Mouse (Mus musculus): ENCODE measurements around the gene Rhbdf1. TPM values are rescaled to one million over a fixed set of nuclear protein-coding genes. Genes with fewer than 3 reads are reported as not detected.
A peak's percentile ranks its signal among the peaks of the same experiment; 100 is the strongest.

Rhbdf1 gene
- polyA plus RNA-seq, 1 experiment from 2014 or later = 12.5 TPM

- Histone ChIP-seq H3K27ac (ENCODE audit: low read depth, low read length) (no peak overlapping the region), H3K4me2 (ENCODE audit: low read depth, low read length) (no peak overlapping the region), H3K27me3 (ENCODE audit: control insufficient read depth, insufficient read depth, low read length) (no peaks in the 10 kb centered on the region), H3K36me3 (ENCODE audit: control insufficient read depth, insufficient read depth, low read length) (no peaks in the 10 kb centered on the region), H3K4me3 (ENCODE audit: low read depth, low read length) (no peak overlapping the region), H3K9ac (replicated peaks; ENCODE audit: low read depth, low read length) (no peak overlapping the region), H3K9me3 (ENCODE audit: control insufficient read depth, low read length) (no peaks in the 10 kb centered on the region), H3K4me1 (ENCODE audit: control insufficient read depth, insufficient read depth, low read length) (no peaks in the 10 kb centered on the region)
- ATAC-seq (ENCODE audit: low read depth) = no peak
- WGBS = 95% methylated on average over 1 of the region's 1 CpGs
These were observed 43.6 kb downstream of the Rhbdf1 start for GRCm38 (mm10) chr11:32178506-32178905.

- 79% methylated on average over 4 of the region's 4 CpGs for WGBS
- Histone ChIP-seq H3K9me3 (ENCODE audit: control insufficient read depth, low read length) (no peaks in the 10 kb centered on the region), H3K4me3 (ENCODE audit: low read depth, low read length) (no peak overlapping the region), H3K4me2 (ENCODE audit: low read depth, low read length) (no peak overlapping the region), H3K9ac (replicated peaks; ENCODE audit: low read depth, low read length) (no peak overlapping the region), H3K27ac (ENCODE audit: low read depth, low read length) (no peak overlapping the region), H3K4me1 (ENCODE audit: control insufficient read depth, insufficient read depth, low read length) (no peaks in the 10 kb centered on the region), H3K36me3 (ENCODE audit: control insufficient read depth, insufficient read depth, low read length) (no peaks in the 10 kb centered on the region), H3K27me3 (ENCODE audit: control insufficient read depth, insufficient read depth, low read length) (no peaks in the 10 kb centered on the region)
- ATAC-seq (ENCODE audit: low read depth) = no peak
These were observed 55.4 kb downstream of the Rhbdf1 start for GRCm38 (mm10) chr11:32166683-32167082.

- ATAC-seq (ENCODE audit: low read depth) = peak; percentile 94
- WGBS = 13% methylated on average over 28 of the region's 28 CpGs
- Histone ChIP-seq H3K4me3 (ENCODE audit: low read depth, low read length) (peak overlapping the region; percentile 20), H3K4me2 (ENCODE audit: low read depth, low read length) (peak overlapping the region; percentile 47), H3K4me1 (ENCODE audit: control insufficient read depth, insufficient read depth, low read length) (peaks cover 2% of the 10 kb centered on the region; the same call in 1 of the 2 replicates), H3K27ac (ENCODE audit: low read depth, low read length) (peak overlapping the region; percentile 85), H3K9ac (replicated peaks; ENCODE audit: low read depth, low read length) (peak overlapping the region; percentile 64), H3K9me3 (ENCODE audit: control insufficient read depth, low read length) (no peaks in the 10 kb centered on the region), H3K27me3 (ENCODE audit: control insufficient read depth, insufficient read depth, low read length) (no peaks in the 10 kb centered on the region), H3K36me3 (ENCODE audit: control insufficient read depth, insufficient read depth, low read length) (no peaks in the 10 kb centered on the region)
These were observed 59.9 kb downstream of the Rhbdf1 start for GRCm38 (mm10) chr11:32161922-32162804.

- no peaks in the 10 kb centered on the region for H3K27me3 ChIP-seq (ENCODE audit: control insufficient read depth, insufficient read depth, low read length)
- peak overlapping the region; percentile 64 for H3K9ac ChIP-seq (replicated peaks; ENCODE audit: low read depth, low read length)
- peaks cover 4% of the 10 kb centered on the region; the same call in 1 of the 2 replicates for H3K4me1 ChIP-seq (ENCODE audit: control insufficient read depth, insufficient read depth, low read length)
- H3K4me3 ChIP-seq (ENCODE audit: low read depth, low read length) = peak overlapping the region; percentile 20
- ATAC-seq (ENCODE audit: low read depth) = peak; percentile 63
- H3K4me2 ChIP-seq (ENCODE audit: low read depth, low read length) = peak overlapping the region; percentile 47
- H3K36me3 ChIP-seq (ENCODE audit: control insufficient read depth, insufficient read depth, low read length) = no peaks in the 10 kb centered on the region
- H3K9me3 ChIP-seq (ENCODE audit: control insufficient read depth, low read length) = no peaks in the 10 kb centered on the region
- peak overlapping the region; percentile 85 for H3K27ac ChIP-seq (ENCODE audit: low read depth, low read length)
- WGBS = 5% methylated on average over 9 of the region's 9 CpGs
These were observed 60.6 kb downstream of the Rhbdf1 start for GRCm38 (mm10) chr11:32161500-32161899.

- peaks cover 4% of the 10 kb centered on the region; the same call in 1 of the 2 replicates for H3K4me1 ChIP-seq (ENCODE audit: control insufficient read depth, insufficient read depth, low read length)
- 79% methylated on average over 7 of the region's 7 CpGs for WGBS
- no peak overlapping the region for H3K9ac ChIP-seq (replicated peaks; ENCODE audit: low read depth, low read length)
- H3K9me3 ChIP-seq (ENCODE audit: control insufficient read depth, low read length) = no peaks in the 10 kb centered on the region
- no peak overlapping the region for H3K4me2 ChIP-seq (ENCODE audit: low read depth, low read length)
- no peaks in the 10 kb centered on the region for H3K36me3 ChIP-seq (ENCODE audit: control insufficient read depth, insufficient read depth, low read length)
- no peak for ATAC-seq (ENCODE audit: low read depth)
- H3K27ac ChIP-seq (ENCODE audit: low read depth, low read length) = no peak overlapping the region; the same call in 1 of the 2 replicates
- no peak overlapping the region for H3K4me3 ChIP-seq (ENCODE audit: low read depth, low read length)
- no peaks in the 10 kb centered on the region for H3K27me3 ChIP-seq (ENCODE audit: control insufficient read depth, insufficient read depth, low read length)
These were observed 61.8 kb downstream of the Rhbdf1 start for GRCm38 (mm10) chr11:32160341-32160740.

Other genes with a start within 250 kb of the Rhbdf1 start
- 143 and 156 TPM in 2 replicates for gene Nsg2, start 221.8 kb downstream of the Rhbdf1 start, polyA plus RNA-seq (2014; fragmentation: Nextera tagmentation; extraction: Ambion mirVana)
- 0.05 TPM in 1 of 2 replicates, not detected in the other for gene Il9r, start 22.0 kb downstream of the Rhbdf1 start, polyA plus RNA-seq (2014; fragmentation: Nextera tagmentation; extraction: Ambion mirVana)
- gene Snrnp25, start 16.9 kb downstream of the Rhbdf1 start, polyA plus RNA-seq (2014; fragmentation: Nextera tagmentation; extraction: Ambion mirVana) = 42.6 and 47.1 TPM in 2 replicates
- gene Mpg, start 4.2 kb upstream of the Rhbdf1 start, polyA plus RNA-seq (2014; fragmentation: Nextera tagmentation; extraction: Ambion mirVana) = 36.7 and 43.0 TPM in 2 replicates
- 32.7 and 38.3 TPM in 2 replicates for gene Nprl3, start 45.4 kb upstream of the Rhbdf1 start, polyA plus RNA-seq (2014; fragmentation: Nextera tagmentation; extraction: Ambion mirVana)
- gene Hba-x, start 54.1 kb upstream of the Rhbdf1 start, polyA plus RNA-seq (2014; fragmentation: Nextera tagmentation; extraction: Ambion mirVana) = 43.2 and 157 TPM in 2 replicates
- gene Hba-a1, start 61.2 kb upstream of the Rhbdf1 start, polyA plus RNA-seq (2014; fragmentation: Nextera tagmentation; extraction: Ambion mirVana) = 2,197 and 2,350 TPM in 2 replicates
- gene Hbq1b, start 64.7 kb upstream of the Rhbdf1 start, polyA plus RNA-seq (2014; fragmentation: Nextera tagmentation; extraction: Ambion mirVana) = 0.96 and 2.7 TPM in 2 replicates
- 5,205 and 6,030 TPM in 2 replicates for gene Hba-a2, start 74.2 kb upstream of the Rhbdf1 start, polyA plus RNA-seq (2014; fragmentation: Nextera tagmentation; extraction: Ambion mirVana)
- gene Hbq1a, start 77.8 kb upstream of the Rhbdf1 start, polyA plus RNA-seq (2014; fragmentation: Nextera tagmentation; extraction: Ambion mirVana) = 1.9 TPM in 1 of 2 replicates, not detected in the other
- gene Sh3pxd2b, start 125.5 kb upstream of the Rhbdf1 start, polyA plus RNA-seq (2014; fragmentation: Nextera tagmentation; extraction: Ambion mirVana) = 21.3 and 23.1 TPM in 2 replicates
- gene Ubtd2, start 233.1 kb upstream of the Rhbdf1 start, polyA plus RNA-seq (2014; fragmentation: Nextera tagmentation; extraction: Ambion mirVana) = 52.5 and 55.5 TPM in 2 replicates